Mouse (Mus musculus) forebrain, embryonic 15.5 days (tissue): Measurements from ENCODE around the gene Milr1. TPM values are rescaled to one million over a fixed set of nuclear protein-coding genes. Genes with fewer than 3 reads are reported as not detected.
"Not testable (repeated sequence)": the region's sequence is repeated elsewhere in the genome, so short reads cannot be mapped to it uniquely, and the experiment has no call there.

Experiments
- ATAC-seq: fragments of 200-750 bp; cut with Nextera tagmentation; replicated peaks from 2 replicates; pipeline ENCODE4 v1.8.0; 2017; ENCODE audit warnings: mild to moderate bottlenecking, moderate TSS enrichment, moderate library complexity
- H3K27ac ChIP-seq: fragments of 300-500 bp; sonication (generic); replicated peaks from 2 replicates; pipeline ENCODE4 v1.5.1; 2015; ENCODE audit warnings: mild to moderate bottlenecking, inconsistent platforms
- H3K27me3 ChIP-seq: fragments of 300-500 bp; sonication (generic); 2 replicates; pipeline ENCODE4 v1.6.1; 2015; ENCODE audit warnings: inconsistent platforms
- H3K36me3 ChIP-seq: fragments of 300-500 bp; sonication (generic); 2 replicates; pipeline ENCODE4 v1.6.1; 2015; ENCODE audit warnings: mild to moderate bottlenecking, inconsistent platforms
- H3K4me1 ChIP-seq: fragments of 300-500 bp; sonication (generic); 2 replicates; pipeline ENCODE4 v1.6.1; 2015; ENCODE audit warnings: inconsistent platforms
- H3K4me2 ChIP-seq: fragments of 300-500 bp; sonication (generic); replicated peaks from 2 replicates; pipeline ENCODE4 v1.6.1; 2015; ENCODE audit warnings: mild to moderate bottlenecking, inconsistent platforms
- H3K4me3 ChIP-seq: fragments of 300-500 bp; sonication (generic); 2 replicates; pipeline ENCODE4 v1.5.1; 2015; ENCODE audit warnings: mild to moderate bottlenecking, inconsistent platforms
- H3K9ac ChIP-seq: fragments of 300-500 bp; sonication (generic); replicated peaks from 2 replicates; pipeline ENCODE4 v1.6.1; 2015; ENCODE audit warnings: mild to moderate bottlenecking, inconsistent platforms
- H3K9me3 ChIP-seq: fragments of 300-500 bp; sonication (generic); 2 replicates; pipeline ENCODE4 v1.6.1; 2016; ENCODE audit warnings: inconsistent platforms
- WGBS: fragments of 180-500 bp; shearing (Covaris S2); methylation state at CpG from one replicate; pipeline ENCODE4 v1.1.7; 2015; ENCODE audit warnings: mixed read lengths; 5-methylcytosine and 5-hydroxymethylcytosine counted together
- polyA plus RNA-seq: library from polyadenylated mRNA; unstranded; fragments of >200 nt; fragmentation: Nextera tagmentation; extraction: Ambion mirVana; gene quantifications from 2 replicates; pipeline ENCODE4 v1.2.1, GENCODE M21; 2015

The Milr1 gene
- polyA plus RNA-seq, 1 experiment from 2014 or later = 0.52 TPM

DNA sequence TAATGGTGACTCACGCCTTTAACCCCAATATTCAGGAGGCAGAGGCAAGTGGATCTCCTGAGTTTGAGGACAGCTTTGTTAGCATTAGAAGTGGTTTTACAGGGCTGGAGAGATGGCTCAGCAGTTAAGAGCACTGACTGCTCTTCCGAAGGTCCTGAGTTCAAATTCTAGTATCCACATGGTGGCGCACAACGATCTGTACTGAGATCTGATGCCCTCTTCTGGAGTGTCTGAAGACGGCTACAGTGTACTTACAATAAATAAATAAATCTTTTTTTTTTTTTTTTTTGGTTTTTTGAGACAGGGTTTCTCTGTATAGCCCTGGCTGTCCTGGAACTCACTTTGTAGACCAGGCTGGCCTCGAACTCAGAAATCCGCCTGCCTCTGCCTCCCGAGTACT, 10.3 kb upstream of the Milr1 start:
- H3K4me3 ChIP-seq, H3K36me3 ChIP-seq, H3K9ac ChIP-seq, H3K27me3 ChIP-seq, ATAC-seq, H3K9me3 ChIP-seq, H3K4me2 ChIP-seq, H3K27ac ChIP-seq: not testable (repeated sequence)
- 89% methylated on average over 8 of the region's 8 CpGs for WGBS
- peaks cover 18% of the 10 kb centered on the region for H3K4me1 ChIP-seq

DNA sequence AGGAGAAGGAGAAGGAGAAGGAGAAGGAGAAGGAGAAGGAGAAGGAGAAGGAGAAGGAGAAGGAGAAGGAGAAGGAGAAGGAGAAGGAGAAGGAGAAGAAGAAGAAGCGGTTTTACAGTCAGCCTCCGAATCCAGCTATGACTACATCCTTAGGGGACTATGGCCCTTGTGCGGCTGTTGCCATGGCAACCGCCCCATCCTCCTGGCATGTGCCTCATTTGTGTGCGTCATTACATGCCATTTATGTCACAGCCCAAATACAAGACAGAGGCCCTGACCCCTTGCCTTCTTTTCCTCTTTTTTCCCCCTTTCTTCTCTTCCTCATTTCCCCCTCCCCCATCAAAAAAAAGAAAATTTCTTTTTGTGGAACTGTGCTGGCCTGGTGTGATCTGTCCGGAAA, 9.8 kb upstream of the Milr1 start:
- Histone ChIP-seq H3K4me1 (peaks cover 18% of the 10 kb centered on the region), H3K9me3 (no peaks in the 10 kb centered on the region), H3K27ac (no peak overlapping the region), H3K4me2 (no peak overlapping the region), H3K27me3 (no peaks in the 10 kb centered on the region), H3K36me3 (no peaks in the 10 kb centered on the region), H3K9ac (no peak overlapping the region), H3K4me3 (no peak overlapping the region)
- ATAC-seq = no peak
- 24% methylated on average over 6 of the region's 6 CpGs for WGBS

- 91% methylated on average over 3 of the region's 3 CpGs for WGBS
- ATAC-seq = no peak
- Histone ChIP-seq H3K9me3 (no peaks in the 10 kb centered on the region), H3K9ac (no peak overlapping the region), H3K36me3 (no peaks in the 10 kb centered on the region), H3K27ac (no peak overlapping the region), H3K4me2 (no peak overlapping the region), H3K4me1 (peaks cover 14% of the 10 kb centered on the region), H3K27me3 (no peaks in the 10 kb centered on the region), H3K4me3 (no peak overlapping the region)
Observed at GRCm38 (mm10) chr11:106741826-106742225, 9.2 kb upstream of the Milr1 start.

- Histone ChIP-seq H3K4me3 (no peak overlapping the region), H3K27ac (no peak overlapping the region), H3K4me2 (no peak overlapping the region), H3K27me3 (no peaks in the 10 kb centered on the region), H3K9ac (no peak overlapping the region), H3K4me1 (peaks cover 8% of the 10 kb centered on the region), H3K9me3 (no peaks in the 10 kb centered on the region), H3K36me3 (no peaks in the 10 kb centered on the region)
- 48% methylated on average over 6 of the region's 6 CpGs for WGBS
- no peak for ATAC-seq
Observed at GRCm38 (mm10) chr11:106742388-106742841, 8.6 kb upstream of the Milr1 start.

DNA sequence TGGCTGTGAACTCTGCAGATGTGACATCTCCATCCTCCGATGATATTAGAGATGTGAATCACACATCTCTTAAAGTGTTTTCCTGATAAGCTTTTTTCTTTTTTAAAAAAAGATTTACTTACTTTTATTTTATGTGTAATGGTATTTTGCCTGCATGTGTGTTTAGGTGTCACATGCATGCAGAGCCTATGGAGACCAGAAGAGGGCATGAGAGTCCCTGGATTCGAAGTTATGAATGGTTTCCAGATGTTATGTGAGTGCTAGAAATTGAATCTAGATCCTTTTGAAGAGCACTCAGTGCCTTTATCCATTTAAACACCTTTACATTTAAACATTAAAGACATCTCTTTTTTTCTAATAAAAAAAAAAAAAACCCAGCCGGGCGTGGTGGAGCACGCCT, 6.1 kb upstream of the Milr1 start:
- ATAC-seq = no peak
- H3K4me2 ChIP-seq = no peak overlapping the region
- peaks cover 3% of the 10 kb centered on the region for H3K4me1 ChIP-seq
- H3K36me3 ChIP-seq = no peaks in the 10 kb centered on the region
- H3K27ac ChIP-seq = no peak overlapping the region
- no peaks in the 10 kb centered on the region for H3K27me3 ChIP-seq
- WGBS = 91% methylated on average over 5 of the region's 5 CpGs
- no peak overlapping the region for H3K4me3 ChIP-seq
- H3K9ac ChIP-seq = no peak overlapping the region
- 0 out of 2 replicates have a peak, but pooled peaks cover 2% of the 10 kb centered on the region for H3K9me3 ChIP-seq

- not testable (repeated sequence) for H3K4me1 ChIP-seq, H3K27me3 ChIP-seq, H3K4me2 ChIP-seq, H3K9ac ChIP-seq, H3K27ac ChIP-seq, H3K36me3 ChIP-seq, H3K9me3 ChIP-seq, ATAC-seq, H3K4me3 ChIP-seq
- 92% methylated on average over 7 of the region's 7 CpGs for WGBS
Observed at GRCm38 (mm10) chr11:106749557-106750120, 1.4 kb upstream of the Milr1 start.

DNA sequence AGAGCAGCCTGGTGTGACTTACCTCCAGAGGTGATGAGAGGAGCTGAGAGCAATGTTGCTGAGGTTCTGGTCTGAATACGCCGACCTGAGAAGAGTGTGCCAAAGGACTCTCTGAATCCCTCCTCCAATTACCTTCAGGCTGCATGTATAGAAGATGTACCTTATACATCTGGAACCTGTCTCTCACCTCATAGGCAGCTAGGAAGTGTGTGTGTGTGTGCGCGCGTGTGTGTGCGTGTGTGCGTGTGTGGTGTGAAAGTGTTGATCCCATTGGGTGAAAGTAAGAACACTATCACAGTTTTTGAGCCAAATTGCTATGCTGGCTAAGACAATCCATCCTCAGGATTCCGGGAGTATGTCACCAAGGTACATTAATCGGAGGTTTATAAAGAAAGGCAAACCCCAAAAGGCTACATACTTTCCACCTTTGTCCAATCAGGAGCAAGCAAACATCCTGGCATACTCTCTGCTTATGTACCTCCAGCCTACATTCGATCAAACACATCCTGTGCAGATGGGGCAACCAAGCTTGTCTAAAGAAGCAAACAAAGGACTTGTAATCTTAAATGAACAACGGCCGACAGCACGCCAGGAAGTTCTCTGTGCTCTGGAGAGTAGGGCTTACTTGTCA, 790 bp upstream of the Milr1 start, which contains the start of gene Pecam1:
Pecam1 (minus strand) TSS at position 508 of the 631 bp plus-strand sequence.
- H3K9ac ChIP-seq = no peak within 1 kb of the TSS
- no peaks in the 10 kb centered on the region for H3K36me3 ChIP-seq
- 0 out of 2 replicates have a peak, but pooled peaks cover 2% of the 10 kb centered on the region for H3K9me3 ChIP-seq
- no peak within 1 kb of the TSS for H3K4me3 ChIP-seq
- WGBS = 87% methylated on average over 13 of the region's 13 CpGs
- H3K27ac ChIP-seq = no peak within 1 kb of the TSS
- ATAC-seq = no peak
- H3K4me1 ChIP-seq = no peaks in the 10 kb centered on the region
- H3K27me3 ChIP-seq = no peaks in the 10 kb centered on the region
- H3K4me2 ChIP-seq = no peak within 1 kb of the TSS

DNA sequence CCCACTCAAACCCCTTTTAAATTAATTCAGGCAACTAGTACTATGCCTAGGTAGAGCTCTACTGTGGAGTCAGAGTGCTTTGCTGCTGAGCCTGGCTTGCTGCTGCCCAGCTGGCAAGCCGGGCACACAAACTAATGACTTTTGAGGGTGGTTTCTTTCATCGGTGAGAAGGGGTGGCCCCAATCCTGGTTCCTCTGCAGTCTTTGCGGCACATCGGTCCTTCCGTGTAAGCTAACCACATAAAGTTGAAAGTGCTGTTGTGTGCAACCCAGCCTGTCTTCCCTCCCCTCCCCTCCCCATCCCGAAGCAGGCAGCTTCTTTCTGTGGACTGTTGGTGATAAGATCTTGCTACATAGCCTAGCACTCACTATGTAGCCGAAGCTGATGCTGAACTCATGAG, 1.1 kb downstream of the Milr1 start:
- no peak overlapping the region for H3K9ac ChIP-seq
- 91% methylated on average over 7 of the region's 7 CpGs for WGBS
- ATAC-seq = no peak
- H3K27me3 ChIP-seq = no peaks in the 10 kb centered on the region
- H3K27ac ChIP-seq = no peak overlapping the region
- H3K9me3 ChIP-seq = 0 out of 2 replicates have a peak, but pooled peaks cover 2% of the 10 kb centered on the region
- H3K4me3 ChIP-seq = no peak overlapping the region
- H3K4me1 ChIP-seq = no peaks in the 10 kb centered on the region
- H3K36me3 ChIP-seq = no peaks in the 10 kb centered on the region
- no peak overlapping the region for H3K4me2 ChIP-seq

GRCm38 (mm10) chr11:106753314-106753713, 2.3 kb downstream of the Milr1 start:
- ATAC-seq = no peak
- no peak overlapping the region for H3K4me2 ChIP-seq
- no peaks in the 10 kb centered on the region for H3K36me3 ChIP-seq
- no peaks in the 10 kb centered on the region for H3K9me3 ChIP-seq
- WGBS = 91% methylated on average over 6 of the region's 6 CpGs
- H3K27me3 ChIP-seq = no peaks in the 10 kb centered on the region
- H3K4me1 ChIP-seq = no peaks in the 10 kb centered on the region
- H3K4me3 ChIP-seq = no peak overlapping the region
- H3K9ac ChIP-seq = no peak overlapping the region
- no peak overlapping the region for H3K27ac ChIP-seq

DNA sequence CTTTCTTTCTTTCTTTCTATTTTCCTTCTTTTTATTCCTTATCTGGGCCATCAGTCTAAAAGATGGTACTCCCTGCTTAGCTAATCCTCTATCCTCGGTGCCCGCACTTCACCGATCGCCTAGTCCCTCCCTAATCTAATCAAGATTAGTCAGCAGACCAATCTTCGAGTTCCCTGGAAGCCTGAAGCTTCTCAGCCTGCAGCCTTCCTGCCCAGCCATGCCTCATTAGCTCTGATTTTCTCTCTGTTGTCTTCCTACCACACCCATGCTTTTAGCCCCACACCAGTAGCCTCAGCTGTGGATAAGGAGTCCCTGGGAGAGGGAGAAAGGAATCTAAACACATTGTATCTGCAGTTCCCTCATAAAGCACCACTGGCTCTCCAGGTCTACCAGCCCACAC, 4.6 kb downstream of the Milr1 start:
- Histone ChIP-seq H3K9ac (no peak overlapping the region), H3K27ac (no peak overlapping the region), H3K36me3 (no peaks in the 10 kb centered on the region), H3K4me2 (no peak overlapping the region), H3K4me1 (no peaks in the 10 kb centered on the region), H3K4me3 (no peak overlapping the region), H3K9me3 (no peaks in the 10 kb centered on the region), H3K27me3 (no peaks in the 10 kb centered on the region)
- ATAC-seq = no peak
- 20% methylated on average over 5 of the region's 5 CpGs for WGBS

GRCm38 (mm10) chr11:106759028-106759427, 8.0 kb downstream of the Milr1 start:
- WGBS = 97% methylated on average over 3 of the region's 3 CpGs
- H3K9me3 ChIP-seq = no peaks in the 10 kb centered on the region
- no peak overlapping the region for H3K4me2 ChIP-seq
- H3K4me3 ChIP-seq = no peak overlapping the region
- no peaks in the 10 kb centered on the region for H3K4me1 ChIP-seq
- no peaks in the 10 kb centered on the region for H3K36me3 ChIP-seq
- H3K9ac ChIP-seq = no peak overlapping the region
- no peak for ATAC-seq
- no peaks in the 10 kb centered on the region for H3K27me3 ChIP-seq
- H3K27ac ChIP-seq = no peak overlapping the region

DNA sequence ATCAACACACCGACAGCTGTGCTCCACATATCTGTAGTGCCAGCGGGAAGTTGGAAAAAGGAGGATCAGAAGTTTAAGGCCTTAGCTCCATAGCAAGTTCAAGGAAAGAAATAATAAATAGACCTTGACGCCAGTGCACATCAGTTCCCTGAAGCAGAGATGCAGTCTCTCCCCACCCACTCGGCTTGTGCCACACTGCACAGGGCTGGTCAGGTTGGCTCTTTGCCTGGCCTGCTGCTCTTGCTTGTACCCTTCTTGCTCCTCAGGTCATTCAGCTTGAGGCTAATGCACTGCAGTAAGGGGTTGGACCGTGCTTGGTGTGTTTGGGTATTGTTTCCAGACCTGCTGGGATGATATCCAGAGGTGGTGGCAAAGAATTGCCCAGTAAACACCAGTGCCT, 9.5 kb downstream of the Milr1 start:
- no peak for ATAC-seq
- no peak overlapping the region for H3K27ac ChIP-seq
- 91% methylated on average over 5 of the region's 5 CpGs for WGBS

More for the DNA sequence above, 9.5 kb downstream of the Milr1 start:
- Histone ChIP-seq H3K27me3 (no peaks in the 10 kb centered on the region), H3K9me3 (no peaks in the 10 kb centered on the region), H3K4me1 (no peaks in the 10 kb centered on the region), H3K4me3 (no peak overlapping the region), H3K9ac (no peak overlapping the region), H3K36me3 (no peaks in the 10 kb centered on the region), H3K4me2 (no peak overlapping the region)
